Mouse (Mus musculus) erythroblast, embryonic 14.5 days (primary cell): ENCODE measurements around the gene Syt12.

Experiments used
- GATA1 ChIP-seq: IDR thresholded peaks from 2 replicates; pipeline ENCODE4 v1.6.1; 2012; ENCODE audit warnings: low read length, inconsistent platforms, mixed read lengths
- TAL1 ChIP-seq: IDR thresholded peaks from 3 replicates; pipeline ENCODE4 v1.6.1; 2012; ENCODE audit warnings: low read length, inconsistent platforms, mixed read lengths

DNA sequence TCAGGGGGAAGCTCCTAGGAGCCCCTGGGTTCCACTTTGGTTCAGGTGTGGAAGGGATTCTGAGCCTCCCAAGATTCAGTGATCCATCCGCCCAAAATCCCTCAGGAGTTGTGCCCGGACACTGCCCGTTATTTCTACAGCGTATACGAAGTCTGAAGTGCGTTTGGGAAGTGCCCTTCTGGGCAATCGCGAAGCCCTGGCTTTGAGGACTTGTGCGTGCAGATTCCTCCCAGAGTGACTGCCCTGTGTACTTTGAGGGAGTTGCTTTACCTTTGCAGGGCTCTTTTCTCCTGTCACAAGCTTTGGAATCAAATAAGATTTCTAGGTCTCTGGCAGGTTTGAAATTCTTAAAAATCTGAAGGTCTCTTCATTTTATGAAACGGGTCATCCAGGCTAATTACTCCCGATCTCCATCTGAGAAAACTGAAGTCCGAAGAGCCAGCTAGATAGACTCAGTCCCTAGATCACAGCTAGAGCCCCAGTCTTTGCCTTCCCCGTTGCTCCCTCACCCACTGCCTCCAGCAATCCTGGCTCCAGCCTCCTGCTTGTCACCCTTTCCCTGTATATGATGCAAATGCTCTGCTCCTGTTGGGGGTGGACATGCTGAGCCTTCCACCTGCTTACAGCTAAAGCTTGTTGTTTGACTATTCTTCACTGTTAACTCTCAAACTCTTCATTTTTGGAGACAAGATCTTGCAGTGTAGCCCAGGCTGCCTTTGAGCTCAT, 34.0 kb upstream of the Syt12 start:
- TF ChIP-seq TAL1 (no peak), GATA1 (no peak)
